Mouse (Mus musculus) gonadal fat pad, adult 2 months (tissue): ENCODE results near the gene Siah1a. TPM values are rescaled to one million over a fixed set of nuclear protein-coding genes. Genes with fewer than 3 reads are reported as not detected.

Experiments used
- DNase-seq: peaks from one replicate; pipeline ENCODE4 v3.0.0-alpha.2; 2012; ENCODE audit warnings: low read depth
- polyA plus RNA-seq: library from polyadenylated mRNA; depleted of rRNA; stranded (reverse); fragments of >200 nt; gene quantifications from 2 replicates; pipeline ENCODE4 v1.2.3, GENCODE M21; 2012

Siah1a gene
- polyA plus RNA-seq, 1 experiment, result 21.5 TPM

GRCm38 (mm10) chr8:86744313-86745220 lies 1.2 kb downstream of the Siah1a start:
- no peak for DNase-seq

- DNase-seq, result no peak
Measured at GRCm38 (mm10) chr8:86742605-86743345, 3.0 kb downstream of the Siah1a start.

GRCm38 (mm10) chr8:86741627-86742026 lies 4.1 kb downstream of the Siah1a start:
- DNase-seq, result no peak

- no peak for DNase-seq
Measured at GRCm38 (mm10) chr8:86740899-86741298, 4.8 kb downstream of the Siah1a start.

- no peak for DNase-seq
Measured at GRCm38 (mm10) chr8:86735446-86736111, 10.2 kb downstream of the Siah1a start.

- no peak for DNase-seq
Measured at GRCm38 (mm10) chr8:86734954-86735353, 10.8 kb downstream of the Siah1a start.

- no peak for DNase-seq
Measured at GRCm38 (mm10) chr8:86734171-86734570, 11.6 kb downstream of the Siah1a start.

GRCm38 (mm10) chr8:86730860-86731259 lies 14.9 kb downstream of the Siah1a start:
- DNase-seq, result no peak

GRCm38 (mm10) chr8:86730303-86730702 lies 15.4 kb downstream of the Siah1a start:
- no peak for DNase-seq

GRCm38 (mm10) chr8:86728224-86728950 lies 17.3 kb downstream of the Siah1a start:
- DNase-seq, result no peak

- DNase-seq, result no peak
Measured at GRCm38 (mm10) chr8:86726959-86727358, 18.8 kb downstream of the Siah1a start.

GRCm38 (mm10) chr8:86721490-86721889 lies 24.2 kb downstream of the Siah1a start:
- DNase-seq, result no peak

- no peak for DNase-seq
Measured at GRCm38 (mm10) chr8:86720756-86721459, 24.8 kb downstream of the Siah1a start.

GRCm38 (mm10) chr8:86719368-86719767 lies 26.4 kb downstream of the Siah1a start:
- no peak for DNase-seq

- no peak for DNase-seq
Measured at GRCm38 (mm10) chr8:86718332-86718994, 27.3 kb downstream of the Siah1a start.

GRCm38 (mm10) chr8:86713407-86714188 lies 32.1 kb downstream of the Siah1a start:
- DNase-seq, result no peak

- no peak for DNase-seq
Measured at GRCm38 (mm10) chr8:86712594-86712993, 33.1 kb downstream of the Siah1a start.

GRCm38 (mm10) chr8:86707873-86708272 lies 37.9 kb downstream of the Siah1a start:
- DNase-seq, result no peak

- DNase-seq, result no peak
Measured at GRCm38 (mm10) chr8:86706756-86707155, 39.0 kb downstream of the Siah1a start.

- DNase-seq, result no peak
Measured at GRCm38 (mm10) chr8:86705317-86705716, 40.4 kb downstream of the Siah1a start.
